Mouse (Mus musculus): ENCODE data around the gene Mfng.

The Mfng gene

DNA sequence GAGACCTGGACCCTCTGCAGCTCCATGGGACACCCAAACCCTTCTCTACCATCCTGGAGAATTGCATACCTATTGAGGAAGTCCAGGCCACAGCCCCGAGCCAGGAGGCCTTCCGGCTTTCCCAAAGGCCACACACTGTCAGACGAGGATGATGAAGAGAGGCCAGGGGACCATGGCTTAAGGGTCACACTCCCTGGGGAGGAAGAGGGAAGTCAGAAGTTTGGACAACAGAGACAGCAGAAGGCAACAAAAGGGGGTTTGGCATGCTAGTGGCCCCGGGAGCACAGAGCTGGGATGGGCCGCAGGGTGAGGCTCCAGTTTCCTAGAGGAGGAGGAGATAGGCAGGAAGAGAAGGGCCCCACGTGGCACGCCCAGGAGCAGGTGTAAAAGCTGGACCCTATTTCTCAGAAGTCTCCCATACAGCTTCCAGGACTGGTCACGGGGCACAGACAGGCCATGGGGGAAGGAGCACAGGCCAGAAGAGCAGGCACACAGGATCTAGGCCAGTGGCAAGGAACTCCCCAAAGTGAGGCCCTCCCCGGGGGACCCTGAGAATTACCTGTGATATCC lies 14.1 kb upstream of the Mfng start:
- DNase-seq (ENCODE audit: low read depth): no peak

- peak; percentile 53 for DNase-seq (ENCODE audit: low read depth)
These were observed 13.1 kb upstream of the Mfng start for GRCm38 (mm10) chr15:78786411-78786818.

GRCm38 (mm10) chr15:78785961-78786360 lies 12.7 kb upstream of the Mfng start:
- DNase-seq (ENCODE audit: low read depth): peak; percentile 55

DNA sequence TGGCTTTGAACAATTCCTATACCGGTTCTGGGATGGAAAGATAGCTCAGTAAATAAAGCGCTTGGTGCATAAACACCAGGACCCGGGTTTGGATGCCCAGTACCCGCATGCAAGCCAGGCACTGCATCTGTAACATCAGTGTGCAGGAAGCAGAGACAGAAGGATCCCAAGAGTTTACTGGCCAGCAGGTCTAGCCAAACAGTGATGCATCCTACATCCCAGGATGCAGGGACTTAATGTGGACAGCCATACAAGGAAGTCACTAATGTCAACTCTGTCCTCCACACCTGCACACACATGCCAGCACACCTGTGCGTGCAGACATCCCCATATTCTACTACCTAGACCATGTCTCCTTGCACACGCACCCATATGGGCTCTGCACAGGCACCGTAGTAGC lies 12.0 kb upstream of the Mfng start:
- no peak for DNase-seq (ENCODE audit: low read depth)

GRCm38 (mm10) chr15:78784520-78784919 lies 11.2 kb upstream of the Mfng start:
- DNase-seq (ENCODE audit: low read depth): no peak

DNA sequence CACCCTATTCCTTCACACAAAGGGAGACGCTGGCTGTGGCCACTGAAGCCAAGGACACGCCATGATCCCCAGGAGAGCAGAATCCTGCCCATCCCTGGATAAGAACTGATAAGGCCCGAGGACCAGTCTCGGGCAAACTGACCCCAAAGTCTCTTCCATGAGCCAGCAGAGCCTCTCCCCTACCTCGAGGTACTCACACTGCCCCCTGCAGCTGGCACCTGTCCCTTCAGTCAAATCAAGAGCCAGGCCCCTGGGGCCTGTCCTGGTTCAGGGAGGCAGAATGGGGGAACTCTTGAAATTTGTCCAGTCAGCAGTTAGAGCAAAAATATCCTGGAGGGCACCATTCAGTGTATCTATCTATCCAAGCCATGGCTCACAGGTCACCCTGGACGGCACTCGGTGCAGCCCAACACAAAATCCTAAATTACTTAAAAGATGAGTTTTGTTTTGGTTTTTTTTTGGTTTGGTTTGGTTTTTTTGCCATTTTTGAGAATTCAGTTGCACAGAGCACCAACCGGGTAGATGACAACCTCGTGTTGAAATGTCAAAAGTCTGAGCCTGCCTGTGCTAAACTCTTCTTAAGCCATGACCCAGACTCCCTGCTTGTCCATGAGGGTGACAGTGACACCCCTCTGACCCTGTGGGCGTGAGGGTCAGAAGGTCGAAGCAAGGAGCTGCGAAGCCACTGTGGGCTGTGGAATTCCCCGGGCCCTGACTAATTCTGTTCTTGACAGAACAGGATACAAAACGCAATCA lies 9.3 kb upstream of the Mfng start:
- DNase-seq (ENCODE audit: low read depth): no peak

GRCm38 (mm10) chr15:78780908-78781307 lies 7.6 kb upstream of the Mfng start:
- no peak for DNase-seq (ENCODE audit: low read depth)

GRCm38 (mm10) chr15:78780359-78780758 lies 7.1 kb upstream of the Mfng start:
- no peak for DNase-seq (ENCODE audit: low read depth)

DNA sequence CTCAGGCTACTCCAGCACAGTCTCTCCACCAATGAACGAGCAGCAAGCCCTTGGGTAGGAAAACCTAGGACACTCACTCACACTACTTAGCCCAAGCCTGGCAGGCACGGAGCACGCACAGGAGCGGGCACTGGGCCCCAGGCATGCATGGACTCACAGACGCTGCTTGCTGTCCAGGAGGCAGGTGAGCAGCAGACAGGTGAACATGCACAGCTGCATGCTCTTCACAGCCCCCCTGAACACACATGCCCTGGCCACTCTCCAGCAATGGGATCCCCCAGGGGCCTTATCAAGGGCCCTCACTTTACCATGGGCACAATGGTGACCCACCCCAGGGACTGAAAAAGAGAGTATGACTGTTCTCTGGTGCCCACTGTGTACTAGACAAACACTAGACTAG lies 6.4 kb upstream of the Mfng start:
- DNase-seq (ENCODE audit: low read depth): no peak

GRCm38 (mm10) chr15:78779253-78779652 lies 6.0 kb upstream of the Mfng start:
- DNase-seq (ENCODE audit: low read depth): no peak

DNA sequence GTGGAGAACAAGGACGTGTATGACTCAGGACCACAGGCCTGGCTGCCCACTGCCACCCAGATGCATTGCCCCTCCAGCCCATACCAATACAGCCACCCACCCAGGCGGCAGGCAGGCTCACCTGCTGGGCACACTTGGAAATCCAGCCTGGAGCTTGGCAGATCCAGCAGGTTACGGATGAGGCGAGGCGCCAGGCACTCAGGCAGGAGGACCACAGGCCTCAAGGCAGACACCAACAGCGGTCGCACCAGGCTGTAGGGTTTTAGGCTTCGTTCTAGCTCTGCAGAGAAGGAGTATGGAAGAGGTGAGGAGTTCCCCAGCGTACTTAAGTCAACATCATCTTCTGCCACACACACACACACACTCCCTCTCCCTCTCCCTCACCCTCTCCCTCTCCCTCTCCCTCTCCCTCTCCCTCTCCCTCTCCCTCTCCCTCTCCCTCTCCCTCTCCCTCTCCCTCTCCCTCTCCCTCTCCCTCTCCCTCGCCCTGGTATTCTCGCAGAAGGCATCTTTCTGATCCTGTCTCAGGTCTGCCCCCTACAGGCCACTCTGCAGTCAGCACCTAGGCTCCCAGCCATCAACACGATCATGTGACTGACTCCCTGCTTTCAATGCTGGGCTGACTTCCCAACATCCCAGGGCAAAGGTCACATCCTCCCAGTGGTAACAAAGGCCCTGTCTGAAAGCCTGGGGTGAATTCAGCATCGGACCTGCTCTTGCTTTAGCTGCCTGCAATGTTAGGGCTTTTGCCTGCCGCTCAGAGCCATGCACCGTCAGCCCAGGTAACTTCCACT lies 5.0 kb upstream of the Mfng start:
- DNase-seq (ENCODE audit: low read depth): peak; percentile 91

DNA sequence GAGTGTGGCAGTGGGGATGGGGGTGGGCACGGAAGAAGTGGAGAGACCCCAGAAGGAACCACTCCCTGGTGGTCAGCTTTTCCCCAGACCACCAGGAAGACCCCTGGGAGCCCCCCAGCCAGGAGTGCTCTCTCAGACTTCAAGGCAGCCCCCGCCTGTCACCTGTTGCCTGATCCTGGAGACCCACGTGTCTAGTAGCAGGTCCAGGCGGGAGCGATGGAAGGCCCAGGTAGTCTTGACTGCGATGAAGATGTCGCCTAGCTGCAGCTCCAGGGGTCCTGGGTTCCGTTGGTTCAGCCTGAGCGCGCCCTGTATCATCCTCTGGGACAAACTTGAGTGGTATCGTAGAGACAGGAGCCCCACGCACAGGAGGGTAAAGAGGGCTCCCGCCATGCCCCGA lies 419 bp downstream of the Mfng start:
- DNase-seq (ENCODE audit: low read depth): no peak

GRCm38 (mm10) chr15:78772368-78772763 lies 909 bp downstream of the Mfng start:
- DNase-seq (ENCODE audit: low read depth): no peak

- no peak for DNase-seq (ENCODE audit: low read depth)
These were observed 1.5 kb downstream of the Mfng start for GRCm38 (mm10) chr15:78771531-78772367.

DNA sequence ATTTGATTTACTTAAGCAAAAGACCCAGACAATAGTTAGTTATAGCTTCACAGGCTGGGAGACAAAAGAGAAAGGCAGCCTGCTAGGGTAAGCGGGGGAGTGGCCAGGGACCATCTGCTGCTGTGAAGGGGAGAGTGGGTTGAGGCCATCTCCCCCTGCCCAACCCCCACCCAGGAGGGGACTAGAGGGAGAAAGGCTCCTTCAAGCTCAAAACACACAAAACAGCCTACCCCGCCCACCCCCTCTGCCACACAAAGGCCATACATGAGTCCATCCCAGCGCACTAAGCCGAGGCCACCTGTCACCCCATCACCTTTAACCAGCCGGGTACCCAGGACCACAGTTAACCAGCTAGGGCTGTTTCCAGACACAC lies 2.3 kb downstream of the Mfng start:
- no peak for DNase-seq (ENCODE audit: low read depth)

- no peak for DNase-seq (ENCODE audit: low read depth)
These were observed 2.9 kb downstream of the Mfng start for GRCm38 (mm10) chr15:78770234-78770982.

DNA sequence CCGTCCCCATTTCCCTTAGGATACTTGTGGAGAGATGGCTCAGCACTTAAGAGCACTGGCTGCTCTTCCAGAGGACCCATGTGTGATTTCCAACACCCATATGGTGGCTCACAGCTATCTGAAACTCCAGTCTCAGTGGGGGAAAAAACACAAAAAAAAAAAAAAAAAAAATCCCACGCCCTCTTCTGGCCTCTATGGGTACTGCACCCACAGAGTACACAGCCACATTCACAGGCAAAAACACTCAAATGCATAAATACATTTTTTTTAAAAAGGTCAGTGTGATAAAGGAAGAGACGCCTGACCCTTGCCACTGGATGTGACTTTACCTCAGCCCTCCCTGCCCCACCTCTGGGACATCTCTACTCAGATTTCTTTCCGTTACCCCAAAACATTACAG lies 4.2 kb downstream of the Mfng start:
- no peak for DNase-seq (ENCODE audit: low read depth)

- DNase-seq (ENCODE audit: low read depth): no peak
These were observed 9.6 kb downstream of the Mfng start for GRCm38 (mm10) chr15:78763704-78764103.

DNA sequence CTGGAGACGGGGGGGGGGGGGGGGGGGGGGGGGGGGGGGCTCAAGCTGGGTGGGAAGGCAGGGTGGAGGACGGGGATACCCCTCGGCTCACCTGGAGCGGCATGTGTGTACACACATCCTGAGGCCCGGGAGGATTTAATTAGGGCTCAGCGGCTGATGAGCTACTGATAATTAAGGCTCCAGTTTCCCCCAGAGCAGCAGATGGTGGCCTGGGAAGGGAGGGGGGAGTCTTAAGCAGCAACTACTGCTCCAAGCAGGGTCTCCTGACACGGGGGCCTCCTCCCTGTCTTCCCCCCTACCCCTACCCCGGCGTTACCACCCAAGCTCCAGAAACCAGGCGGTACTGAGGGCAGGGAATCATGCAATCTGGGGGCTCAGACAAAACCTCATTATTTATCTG lies 10.1 kb downstream of the Mfng start:
- no peak for DNase-seq (ENCODE audit: low read depth)

DNA sequence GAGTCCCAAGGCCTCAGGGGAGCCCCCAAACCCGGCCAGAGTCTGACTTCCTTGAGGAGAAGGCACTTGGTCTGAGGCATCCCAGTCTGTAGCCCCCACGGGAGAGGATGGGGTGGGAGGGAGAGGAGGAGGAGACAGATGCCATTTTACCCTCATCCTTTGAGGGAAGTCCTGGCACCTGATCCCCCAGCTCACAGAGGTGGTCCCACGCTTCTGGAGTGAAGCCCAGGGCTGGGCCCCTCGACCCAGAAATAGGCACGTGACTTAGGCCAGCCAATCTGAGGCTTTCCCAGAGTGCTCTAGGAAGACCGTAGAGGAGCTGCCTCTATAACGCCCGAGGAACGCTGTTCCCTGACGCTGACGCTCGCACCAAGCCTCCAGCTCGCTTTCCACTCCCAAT lies 12.2 kb downstream of the Mfng start:
- DNase-seq (ENCODE audit: low read depth): no peak

DNA sequence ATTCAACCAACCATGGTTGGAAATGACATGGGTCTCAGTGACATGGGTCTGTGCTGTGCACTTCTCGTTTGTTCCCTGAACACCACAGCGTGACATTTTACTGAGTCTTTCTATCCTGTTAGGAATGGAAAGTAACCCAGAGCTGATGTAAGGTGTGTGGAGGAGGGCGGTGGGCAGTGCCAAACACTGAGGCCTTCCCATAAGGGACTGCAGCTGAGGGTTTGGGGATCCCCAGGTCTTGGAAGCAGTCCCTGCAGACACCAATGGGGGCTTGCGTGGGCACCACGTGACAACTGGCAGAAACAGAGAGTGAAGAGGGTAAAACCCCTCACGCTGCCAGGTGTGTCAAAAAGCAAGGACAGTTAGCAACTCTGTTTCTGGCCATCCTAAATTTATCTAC lies 15.1 kb downstream of the Mfng start:
- no peak for DNase-seq (ENCODE audit: low read depth)
